Mouse (Mus musculus) G1E (cell line): ENCODE measurements around the gene Tec.

ENCODE experiments used
- CTCF ChIP-seq: IDR thresholded peaks from 2 replicates; pipeline ENCODE4 v1.5.1; 2012; ENCODE audit warnings: low read depth, low read length, inconsistent platforms, mixed read lengths
- GATA2 ChIP-seq: IDR thresholded peaks from 2 replicates; pipeline ENCODE4 v1.6.1; 2012; ENCODE audit warnings: low read depth, low read length, inconsistent platforms, borderline replicate concordance
- TAL1 ChIP-seq: conservative IDR thresholded peaks from 2 replicates; pipeline ENCODE4 v1.6.1; 2012; ENCODE audit warnings: low read depth, low read length, inconsistent platforms, mixed read lengths

- TF ChIP-seq CTCF (peak; percentile 21; the same call in 1 of the 2 replicates), GATA2 (no peak), TAL1 (no peak)
These were observed 2.8 kb upstream of the Tec start for GRCm38 (mm10) chr5:72871114-72871513.
